Mouse (Mus musculus) testis, adult 2 months (tissue): Measurements from ENCODE around the gene Pde4a.

ENCODE experiments used
- CTCF ChIP-seq: fragments of 200-500 bp; IDR thresholded peaks from 2 replicates; pipeline ENCODE4 v1.5.1; 2012; ENCODE audit warnings: low read depth, mild to moderate bottlenecking, inconsistent platforms, low read length, moderate library complexity; ENCODE audit not compliant: control insufficient read depth, insufficient read depth, insufficient replicate concordance
- POLR2A ChIP-seq: fragments of 200-500 bp; IDR thresholded peaks from 2 replicates; pipeline ENCODE4 v1.6.1; 2012; ENCODE audit warnings: low read depth, mild to moderate bottlenecking, inconsistent platforms, low read length, moderate library complexity; ENCODE audit not compliant: control insufficient read depth

GRCm38 (mm10) chr9:21163086-21164050 is 2.1 kb upstream of the Pde4a start:
- no peak for TF ChIP-seq POLR2A
- no peak for TF ChIP-seq CTCF
